Mouse (Mus musculus): ENCODE data around the gene Gm11567.
"Not testable (repeated sequence)": the region's sequence is repeated elsewhere in the genome, so short reads cannot be mapped to it uniquely, and the experiment has no call there.

Gene Gm11567

DNA sequence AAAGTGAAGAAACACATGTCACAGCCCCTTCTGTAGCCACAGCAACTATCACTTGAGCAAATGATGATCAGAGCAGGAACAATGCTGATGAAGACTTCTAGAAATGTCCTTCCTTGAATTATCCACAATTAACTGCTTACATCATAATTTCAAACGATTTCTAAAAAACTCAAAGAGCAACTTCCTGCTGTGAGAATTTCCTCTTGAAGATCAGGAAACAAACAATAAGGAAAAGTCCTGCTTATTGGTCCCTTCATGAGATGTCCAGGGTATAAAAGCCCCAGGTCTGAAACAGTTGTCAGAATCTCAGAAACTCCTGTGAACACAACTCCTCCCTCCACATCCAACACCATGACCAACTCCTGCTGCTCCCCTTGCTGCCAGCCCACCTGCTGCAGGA is at the start of gene Gm11567:
Gm11567 (plus strand) TSS at position 301 of the 400 bp plus-strand sequence.
- DNase-seq (ENCODE audit: low read depth, low spot score) = not testable (repeated sequence)

DNA sequence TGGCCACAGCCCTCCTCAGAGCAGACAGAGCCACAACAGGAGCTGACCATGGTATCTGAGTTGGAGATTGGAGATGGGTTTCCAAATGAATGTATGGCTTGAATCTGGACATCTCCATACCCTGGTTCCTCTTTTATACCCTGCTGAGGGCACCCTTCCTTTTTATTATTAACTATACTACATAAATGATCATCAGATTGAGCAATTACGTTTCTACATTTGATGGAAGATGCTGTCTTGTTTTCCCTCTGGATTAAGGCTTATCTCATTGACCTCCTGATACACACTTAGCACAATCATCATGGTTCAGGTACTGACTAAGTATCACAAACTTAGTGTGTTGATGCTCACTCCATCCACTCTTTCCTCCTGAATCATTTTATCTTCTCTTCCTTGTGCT is 41.0 kb upstream of the Gm11567 start, which contains the start of gene 2300003K06Rik:
2300003K06Rik (minus strand) TSS at position 101 of the 400 bp plus-strand sequence.
- no peak for DNase-seq (ENCODE audit: low read depth, low spot score)

DNA sequence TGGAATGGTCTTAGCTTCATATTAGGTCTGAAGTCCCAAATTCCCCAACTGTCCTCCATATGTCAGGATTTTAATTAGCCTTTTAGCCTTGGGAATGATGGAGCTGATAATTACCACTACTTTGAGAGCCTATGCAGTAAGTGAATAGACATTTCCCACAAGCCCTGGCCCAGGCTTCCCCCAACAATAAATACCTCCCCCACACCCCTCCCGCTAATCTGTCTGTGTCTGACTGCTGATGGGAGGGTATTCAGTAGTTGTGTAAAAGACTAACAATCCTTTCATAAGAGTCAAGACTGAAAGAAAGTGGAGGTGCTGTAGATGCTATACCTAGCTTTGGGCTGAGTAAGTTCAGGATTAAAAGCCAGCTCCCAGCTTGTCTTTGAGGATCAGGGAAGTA is 36.8 kb upstream of the Gm11567 start:
- DNase-seq (ENCODE audit: low read depth, low spot score) = no peak

DNA sequence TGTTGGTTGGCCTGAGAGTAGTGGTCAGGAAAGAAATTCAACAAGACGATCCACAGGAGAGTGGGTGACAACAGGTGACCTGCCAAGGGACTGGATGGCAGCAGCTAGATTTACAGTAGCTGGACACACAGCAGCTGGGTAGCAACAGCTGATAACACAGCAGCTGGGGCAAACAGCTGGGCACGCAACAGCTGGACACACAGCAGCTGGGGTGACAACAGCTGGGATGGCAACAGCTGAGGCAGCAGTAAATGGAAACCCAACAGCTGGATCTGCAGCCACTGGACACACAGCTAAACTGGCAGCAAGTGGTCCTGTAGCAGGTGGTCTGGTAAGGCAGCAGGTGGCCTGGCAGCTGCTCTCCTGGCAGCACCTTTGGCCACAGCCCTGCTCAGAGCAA is 32.2 kb upstream of the Gm11567 start:
- DNase-seq (ENCODE audit: low read depth, low spot score) = no peak

DNA sequence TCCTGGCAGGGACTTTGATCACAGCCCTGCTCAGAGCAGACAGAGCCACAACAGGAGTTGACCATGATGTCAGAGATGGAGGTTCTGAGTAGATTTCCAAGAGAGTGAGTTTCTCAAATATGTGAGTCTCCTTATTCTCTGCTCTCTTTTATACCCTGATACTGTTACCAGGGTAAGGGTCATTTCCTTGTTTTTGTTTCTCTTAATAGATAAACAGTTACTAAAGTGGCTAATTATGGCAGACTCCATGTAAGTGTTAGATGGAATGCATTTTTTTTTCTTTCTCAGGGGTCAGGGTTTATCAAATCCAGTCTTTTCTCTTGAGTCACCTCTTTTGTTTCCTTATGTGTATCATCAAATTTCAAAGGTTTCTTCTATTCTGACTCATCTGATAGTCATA is 27.5 kb upstream of the Gm11567 start, which contains the start of gene Krtap4-16:
Krtap4-16 (minus strand) TSS at position 101 of the 400 bp plus-strand sequence.
- DNase-seq (ENCODE audit: low read depth, low spot score) = no peak

DNA sequence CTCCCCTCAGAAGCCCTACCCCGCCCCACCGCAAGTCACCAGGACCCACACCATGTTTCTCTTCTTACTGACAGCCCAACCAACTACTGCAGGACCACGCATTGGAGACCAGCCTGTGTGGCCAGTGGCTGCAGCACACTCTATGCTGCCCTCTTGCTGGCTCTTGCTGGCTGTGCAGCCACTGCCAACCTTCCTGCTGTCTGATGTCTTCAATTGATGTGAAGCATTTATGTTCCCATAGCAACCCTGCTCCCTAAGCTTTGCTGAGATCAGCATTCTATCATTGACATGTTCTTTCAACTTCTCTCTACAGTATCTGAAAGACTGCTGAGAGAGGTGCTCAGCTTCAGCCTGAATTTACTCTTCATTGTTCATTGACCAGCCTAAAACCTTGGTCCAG is 24.9 kb upstream of the Gm11567 start:
- peak; percentile 1 for DNase-seq (ENCODE audit: low read depth, low spot score)

DNA sequence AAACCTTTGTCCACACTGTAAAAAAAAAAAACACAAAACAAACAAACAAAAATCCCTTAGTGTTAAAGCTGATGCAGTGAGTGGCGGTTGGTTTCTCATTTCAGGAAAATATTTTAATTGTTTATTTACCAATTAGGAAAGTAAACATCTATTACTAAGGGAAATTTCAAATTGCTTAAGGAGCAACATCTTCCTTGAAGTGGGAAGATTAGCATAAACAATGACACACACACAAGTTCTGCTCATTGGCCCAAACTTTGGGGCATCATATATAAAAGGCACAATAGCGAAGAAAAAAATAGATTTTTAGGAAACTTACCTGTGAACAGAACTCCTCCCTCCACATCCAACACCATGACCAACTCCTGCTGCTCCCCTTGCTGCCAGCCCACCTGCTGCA is 21.4 kb upstream of the Gm11567 start, which contains the start of gene Gm11568:
Gm11568 (plus strand) TSS at position 301 of the 400 bp plus-strand sequence.
- DNase-seq (ENCODE audit: low read depth, low spot score) = no peak

DNA sequence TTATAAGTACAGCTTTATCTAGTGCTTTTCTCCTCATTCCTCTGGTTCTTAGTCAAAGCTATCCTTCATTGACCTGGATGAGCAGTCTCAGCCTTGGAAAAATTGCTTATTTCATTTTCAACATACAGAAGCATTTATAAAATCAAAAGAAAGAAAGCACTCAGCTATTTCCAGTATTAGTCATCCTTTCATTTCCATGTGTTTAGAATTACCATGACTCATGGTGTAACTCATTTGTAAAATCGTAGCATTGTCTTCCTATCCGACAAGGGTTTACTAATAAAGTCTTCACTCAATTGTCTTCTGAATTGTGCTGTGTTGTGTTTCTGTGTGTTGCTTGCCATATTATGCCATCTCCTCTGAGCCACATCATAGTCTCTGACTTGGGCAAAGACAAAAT is 20.2 kb upstream of the Gm11567 start:
- DNase-seq (ENCODE audit: low read depth, low spot score) = no peak

DNA sequence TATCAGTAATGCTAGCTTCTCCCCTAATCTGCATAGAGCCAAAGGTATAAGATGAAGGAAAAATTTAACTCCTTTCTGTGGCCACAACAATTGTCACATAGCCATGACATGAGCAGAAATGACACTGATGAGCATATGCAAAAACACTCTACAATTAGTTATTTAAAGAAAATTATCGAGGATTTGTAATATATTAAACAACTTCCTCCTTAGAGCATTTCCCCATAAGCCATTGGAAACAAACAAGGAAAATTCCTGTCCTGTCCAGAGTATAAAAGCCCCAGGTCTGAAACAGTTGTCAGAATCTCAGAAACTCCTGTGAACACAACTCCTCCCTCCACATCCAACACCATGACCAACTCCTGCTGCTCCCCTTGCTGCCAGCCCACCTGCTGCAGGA is 14.8 kb upstream of the Gm11567 start, which contains the start of gene Gm11559:
Gm11559 (plus strand) TSS at position 301 of the 400 bp plus-strand sequence.
- DNase-seq (ENCODE audit: low read depth, low spot score) = not testable (repeated sequence)

DNA sequence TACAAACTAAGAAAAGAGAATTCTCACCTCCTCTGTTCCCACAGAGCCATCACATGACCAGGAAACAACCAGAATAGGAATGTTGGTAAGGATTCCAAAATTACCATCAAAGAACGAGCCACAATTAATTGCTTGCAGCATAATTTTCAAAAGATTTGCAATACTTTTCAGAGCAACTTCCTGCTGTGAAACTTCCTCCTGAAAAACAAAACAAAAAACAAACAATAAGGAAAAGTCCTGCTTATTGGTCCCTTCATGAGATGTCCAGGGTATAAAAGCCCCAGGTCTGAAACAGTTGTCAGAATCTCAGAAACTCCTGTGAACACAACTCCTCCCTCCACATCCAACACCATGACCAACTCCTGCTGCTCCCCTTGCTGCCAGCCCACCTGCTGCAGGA is 5.9 kb upstream of the Gm11567 start, which contains the start of gene Krtap9-1:
Krtap9-1 (plus strand) TSS at position 301 of the 400 bp plus-strand sequence.
- DNase-seq (ENCODE audit: low read depth, low spot score) = not testable (repeated sequence)

DNA sequence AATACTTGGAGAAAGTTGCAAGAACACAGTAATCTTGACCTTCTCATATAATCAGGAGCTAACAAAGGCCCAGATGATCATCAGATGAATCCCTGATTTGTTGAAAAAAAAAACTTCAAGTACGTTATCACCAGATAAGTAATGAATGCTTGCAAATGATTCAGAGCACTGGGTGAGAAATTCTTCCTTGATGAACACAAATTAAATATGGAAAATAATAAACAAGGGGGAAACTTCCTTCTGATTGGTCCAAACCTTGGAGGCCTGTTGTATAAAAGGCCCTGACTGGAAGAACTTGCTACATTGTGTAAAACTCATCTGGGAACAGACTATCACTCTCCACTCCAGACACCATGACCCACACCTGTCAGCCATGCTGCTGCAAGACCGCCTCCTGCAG is 28.6 kb downstream of the Gm11567 start, which contains the start of gene Krtap31-1:
Krtap31-1 (plus strand) TSS at position 301 of the 400 bp plus-strand sequence.
- DNase-seq (ENCODE audit: low read depth, low spot score) = no peak

DNA sequence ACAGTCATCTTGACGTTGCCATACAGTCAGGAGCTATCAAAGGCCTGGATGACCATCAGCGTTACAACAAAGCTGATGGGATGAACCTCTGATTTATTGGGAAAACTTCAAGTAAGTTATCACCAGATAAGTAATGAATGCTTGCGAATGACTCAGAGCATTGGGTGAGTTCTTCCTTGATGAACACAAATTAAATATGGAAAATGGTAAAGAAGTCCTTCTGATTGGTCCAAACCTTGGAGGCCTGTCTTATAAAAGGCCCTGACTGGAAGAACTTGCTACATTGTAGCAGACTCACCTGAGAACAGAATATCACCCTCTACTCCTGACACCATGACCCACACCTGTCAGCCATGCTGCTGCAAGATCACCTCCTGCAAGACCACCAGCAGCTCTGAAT is 35.5 kb downstream of the Gm11567 start, which contains the start of gene Gm11565:
Gm11565 (plus strand) TSS at position 301 of the 400 bp plus-strand sequence.
- no peak for DNase-seq (ENCODE audit: low read depth, low spot score)

Data from embryo, embryonic 11.5 days (tissue).